Mouse (Mus musculus) liver, postnatal 0 days (tissue): Measurements from ENCODE around the gene Ptpra.
"Not testable (repeated sequence)": the region's sequence is repeated elsewhere in the genome, so short reads cannot be mapped to it uniquely, and the experiment has no call there.

ENCODE experiments used
- CTCF ChIP-seq: sonication (generic); IDR thresholded peaks from 2 replicates; pipeline ENCODE4 v1.5.1; 2016; ENCODE audit warnings: antibody characterized with exemption, low read depth
- EP300 ChIP-seq: IDR thresholded peaks from 2 replicates; pipeline ENCODE4 v1.6.1; 2016; ENCODE audit warnings: antibody characterized with exemption, low read depth, mild to moderate bottlenecking

DNA sequence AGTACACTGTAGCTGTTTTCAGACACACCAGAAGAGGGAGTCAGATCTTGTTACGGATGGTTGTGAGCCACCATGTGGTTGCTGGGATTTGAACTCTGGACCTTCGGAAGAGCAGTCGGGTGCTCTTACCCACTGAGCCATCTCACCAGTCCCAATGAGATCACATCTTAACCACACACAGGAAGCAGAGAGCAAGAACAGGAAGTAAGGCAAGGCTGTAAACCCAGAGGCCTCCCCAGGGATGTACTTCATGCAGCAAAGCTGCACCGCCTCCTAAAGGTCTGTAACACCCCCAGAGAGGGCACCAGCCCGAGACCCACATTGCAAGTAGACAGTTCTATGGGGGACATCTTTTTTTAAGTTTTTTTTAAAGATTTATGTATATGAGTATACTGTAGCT is 61.5 kb downstream of the Ptpra start:
- TF ChIP-seq CTCF, EP300: not testable (repeated sequence)
